Mouse (Mus musculus): ENCODE measurements at regions not wholly inside any gene's neighbourhood (a gene's known extent, or its start where the extent isn't known, plus 50 kb on each side); places are given as distances from the start of the nearest gene placed in this dataset.

GRCm38 (mm10) chr10:23609270-23609914 lies 177.7 kb downstream of the Rps12 start:
- no peaks in the 10 kb centered on the region for H3K9me3 ChIP-seq
- no peaks in the 10 kb centered on the region for H3K36me3 ChIP-seq
- no peak overlapping the region for H3K4me3 ChIP-seq
- ATAC-seq (ENCODE audit: low FRiP score, low read depth), result no peak
- no peak overlapping the region for H3K9ac ChIP-seq (replicated peaks)
- H3K27ac ChIP-seq (replicated peaks), result no peak overlapping the region
- H3K4me2 ChIP-seq (replicated peaks), result no peak overlapping the region
- WGBS, result 71% methylated on average over 18 of the region's 18 CpGs
- H3K27me3 ChIP-seq, result no peaks in the 10 kb centered on the region
- 0 out of 2 replicates have a peak, but pooled peaks cover 7% of the 10 kb centered on the region for H3K4me1 ChIP-seq

- Histone ChIP-seq H3K4me2 (replicated peaks) (no peak overlapping the region), H3K9ac (replicated peaks) (no peak overlapping the region), H3K4me1 (peaks cover 4% of the 10 kb centered on the region; the same call in 1 of the 2 replicates), H3K27ac (replicated peaks) (no peak overlapping the region), H3K9me3 (no peaks in the 10 kb centered on the region), H3K36me3 (no peaks in the 10 kb centered on the region), H3K27me3 (no peaks in the 10 kb centered on the region), H3K4me3 (no peak overlapping the region)
- 34% methylated on average over 5 of the region's 5 CpGs for WGBS
- no peak for ATAC-seq (ENCODE audit: low FRiP score, low read depth)
Measured at GRCm38 (mm10) chr10:23600701-23601100, 186.4 kb downstream of the Rps12 start.

- Histone ChIP-seq H3K36me3 (no peaks in the 10 kb centered on the region), H3K9me3 (no peaks in the 10 kb centered on the region), H3K4me1 (peaks cover 2% of the 10 kb centered on the region; the same call in 1 of the 2 replicates), H3K4me2 (replicated peaks) (no peak overlapping the region), H3K4me3 (no peak overlapping the region), H3K27me3 (no peaks in the 10 kb centered on the region), H3K9ac (replicated peaks) (no peak overlapping the region), H3K27ac (replicated peaks) (no peak overlapping the region)
- ATAC-seq (ENCODE audit: low FRiP score, low read depth), result no peak
- WGBS, result 85% methylated on average over 3 of the region's 3 CpGs
Measured at GRCm38 (mm10) chr10:23595541-23595940, 191.5 kb downstream of the Rps12 start.

DNA sequence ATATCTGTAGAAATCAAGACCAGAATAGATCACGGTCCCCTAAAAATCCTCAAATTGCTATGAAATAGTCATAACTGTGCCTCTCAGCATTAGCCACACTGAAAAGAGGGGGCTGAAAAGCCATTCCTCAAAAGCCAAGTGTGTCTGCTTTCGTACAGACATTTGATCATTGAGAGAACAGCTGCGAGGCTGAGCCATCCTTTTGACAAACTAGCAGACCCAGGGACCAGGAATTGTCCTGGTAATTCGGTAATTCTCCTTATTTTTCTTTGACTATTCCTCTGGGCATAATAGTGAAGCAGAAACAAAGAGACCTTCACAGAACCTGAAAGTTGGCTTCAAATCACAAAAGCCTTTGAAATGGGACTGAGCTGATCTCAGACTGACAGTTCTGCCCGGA lies 206.8 kb downstream of the Rps12 start:
- H3K4me3 ChIP-seq, result no peak overlapping the region
- no peak overlapping the region for H3K27ac ChIP-seq (replicated peaks)
- H3K36me3 ChIP-seq, result no peaks in the 10 kb centered on the region
- H3K9ac ChIP-seq (replicated peaks), result no peak overlapping the region
- no peaks in the 10 kb centered on the region for H3K27me3 ChIP-seq
- H3K9me3 ChIP-seq, result no peaks in the 10 kb centered on the region
- 35% methylated on average over 5 of the region's 5 CpGs for WGBS
- ATAC-seq (ENCODE audit: low FRiP score, low read depth), result no peak
- 0 out of 2 replicates have a peak, but pooled peaks cover 5% of the 10 kb centered on the region for H3K4me1 ChIP-seq
- H3K4me2 ChIP-seq (replicated peaks), result no peak overlapping the region

DNA sequence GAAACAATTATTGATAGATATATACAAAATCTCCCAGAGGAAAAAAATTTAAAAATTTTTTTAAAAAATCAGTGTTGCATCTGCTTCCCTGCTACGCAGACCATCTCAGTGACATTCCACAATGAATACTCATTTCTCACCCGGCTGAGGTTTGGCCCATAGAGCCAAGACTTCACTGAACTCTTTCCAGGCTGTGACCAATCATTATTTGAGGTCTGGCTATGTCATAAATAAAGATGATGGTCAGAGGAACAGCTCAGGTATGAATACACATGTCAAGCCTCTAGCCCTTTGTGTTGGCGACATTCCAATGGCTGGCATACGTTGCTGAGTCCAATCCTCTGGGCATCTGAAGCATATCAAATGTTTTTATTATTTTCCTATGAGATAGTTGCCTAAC lies 216.1 kb downstream of the Rps12 start:
- no peaks in the 10 kb centered on the region for H3K4me1 ChIP-seq
- H3K9me3 ChIP-seq, result no peaks in the 10 kb centered on the region
- WGBS, result 81% methylated on average over 4 of the region's 4 CpGs
- H3K4me3 ChIP-seq, result no peak overlapping the region
- H3K27ac ChIP-seq (replicated peaks), result no peak overlapping the region
- H3K36me3 ChIP-seq, result no peaks in the 10 kb centered on the region
- H3K9ac ChIP-seq (replicated peaks), result no peak overlapping the region
- H3K4me2 ChIP-seq (replicated peaks), result no peak overlapping the region
- no peaks in the 10 kb centered on the region for H3K27me3 ChIP-seq
- no peak for ATAC-seq (ENCODE audit: low FRiP score, low read depth)

DNA sequence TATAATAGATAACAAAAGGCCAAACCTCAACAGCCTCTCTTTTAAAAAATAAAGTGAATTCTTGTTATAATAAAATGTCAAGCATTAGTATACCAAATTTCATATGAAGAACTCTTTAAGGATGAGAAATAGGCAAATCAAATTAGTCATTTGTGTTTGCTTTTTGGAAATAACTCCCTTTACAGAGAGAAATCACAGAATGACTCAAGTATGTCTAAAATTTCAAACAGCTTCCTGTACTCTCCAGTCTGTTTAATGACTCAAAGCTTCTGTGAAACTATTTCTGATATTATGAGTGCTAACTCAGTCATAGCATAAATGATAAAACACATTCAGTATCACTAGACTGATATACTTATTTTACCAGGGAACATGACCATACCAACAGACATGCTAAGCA lies 217.7 kb downstream of the Rps12 start:
- no peaks in the 10 kb centered on the region for H3K9me3 ChIP-seq
- H3K4me1 ChIP-seq, result no peaks in the 10 kb centered on the region
- H3K27ac ChIP-seq (replicated peaks), result no peak overlapping the region
- H3K4me3 ChIP-seq, result no peak overlapping the region
- H3K36me3 ChIP-seq, result no peaks in the 10 kb centered on the region
- no peaks in the 10 kb centered on the region for H3K27me3 ChIP-seq
- no peak overlapping the region for H3K9ac ChIP-seq (replicated peaks)
- no peak for ATAC-seq (ENCODE audit: low FRiP score, low read depth)
- no peak overlapping the region for H3K4me2 ChIP-seq (replicated peaks)

DNA sequence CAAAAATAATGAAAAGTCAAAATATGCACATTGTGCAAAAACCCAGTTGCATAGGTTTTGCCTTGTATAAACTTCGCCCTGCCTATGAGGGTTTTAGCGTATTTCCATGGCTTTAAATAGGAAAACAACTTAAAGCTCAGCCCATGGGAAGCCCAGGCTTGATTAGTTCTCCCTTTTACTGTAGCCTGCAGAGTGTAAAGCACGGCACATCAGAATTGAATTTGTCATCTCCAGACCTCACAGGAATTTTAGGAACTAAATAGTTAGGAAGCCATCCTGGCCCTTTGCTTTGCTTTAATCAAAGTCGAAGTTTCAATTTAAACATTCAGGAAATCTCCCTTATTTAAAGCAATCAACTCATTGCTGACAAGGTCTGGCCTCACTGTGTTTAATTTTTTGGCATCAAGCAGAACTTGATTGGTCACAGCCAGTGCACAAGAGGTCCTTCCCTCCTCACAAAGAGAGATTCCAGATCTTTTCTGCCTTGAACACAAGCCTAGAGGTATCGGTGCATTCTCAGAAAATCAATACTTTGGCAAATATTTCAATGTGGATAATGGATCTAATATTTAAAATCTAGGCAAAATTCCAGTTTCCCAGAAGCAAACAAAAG lies 211.8 kb upstream of the Eya4 start:
- H3K9me3 ChIP-seq, result no peaks in the 10 kb centered on the region
- H3K27me3 ChIP-seq, result no peaks in the 10 kb centered on the region
- no peaks in the 10 kb centered on the region for H3K4me1 ChIP-seq
- ATAC-seq (ENCODE audit: low FRiP score, low read depth), result no peak
- no peak overlapping the region for H3K4me3 ChIP-seq
- H3K4me2 ChIP-seq (replicated peaks), result no peak overlapping the region
- H3K27ac ChIP-seq (replicated peaks), result no peak overlapping the region
- H3K9ac ChIP-seq (replicated peaks), result no peak overlapping the region
- H3K36me3 ChIP-seq, result no peaks in the 10 kb centered on the region
- 93% methylated on average over 5 of the region's 5 CpGs for WGBS

DNA sequence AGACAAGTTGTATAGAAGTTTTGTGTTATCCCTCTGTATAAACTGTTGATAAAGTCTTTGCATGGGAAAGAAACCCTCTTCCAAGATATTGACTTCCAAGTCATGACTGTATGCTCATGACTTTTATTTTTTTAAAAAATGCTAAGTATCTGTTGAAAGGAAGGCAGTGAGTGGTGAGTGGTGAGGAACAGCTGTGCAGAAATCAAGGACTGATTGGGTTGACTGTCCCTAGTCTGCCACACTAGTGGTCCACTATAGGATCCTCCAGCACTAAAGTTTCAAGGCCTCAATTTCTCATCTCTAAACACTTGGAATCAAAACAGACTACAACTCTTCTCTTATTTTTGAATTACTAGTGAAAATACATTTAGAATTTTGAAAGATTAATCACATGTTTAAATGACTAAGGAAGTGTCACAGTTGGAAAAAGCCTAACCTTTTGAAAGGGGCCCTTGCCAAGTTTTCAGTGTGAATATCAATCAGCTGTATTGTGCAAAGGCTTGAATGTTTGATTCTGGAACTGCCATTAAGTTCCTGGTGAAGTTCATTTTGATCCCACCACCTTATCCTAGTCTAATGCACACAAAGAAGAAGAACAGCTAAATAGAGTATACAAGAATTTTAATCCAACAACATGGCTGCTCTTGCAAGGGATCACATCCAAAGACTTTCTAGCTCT lies 209.5 kb upstream of the Eya4 start:
- Histone ChIP-seq H3K27me3 (no peaks in the 10 kb centered on the region), H3K4me1 (no peaks in the 10 kb centered on the region), H3K9ac (replicated peaks) (no peak overlapping the region), H3K4me3 (no peak overlapping the region), H3K27ac (replicated peaks) (no peak overlapping the region), H3K4me2 (replicated peaks) (no peak overlapping the region), H3K9me3 (no peaks in the 10 kb centered on the region), H3K36me3 (no peaks in the 10 kb centered on the region)
- ATAC-seq (ENCODE audit: low FRiP score, low read depth), result no peak

DNA sequence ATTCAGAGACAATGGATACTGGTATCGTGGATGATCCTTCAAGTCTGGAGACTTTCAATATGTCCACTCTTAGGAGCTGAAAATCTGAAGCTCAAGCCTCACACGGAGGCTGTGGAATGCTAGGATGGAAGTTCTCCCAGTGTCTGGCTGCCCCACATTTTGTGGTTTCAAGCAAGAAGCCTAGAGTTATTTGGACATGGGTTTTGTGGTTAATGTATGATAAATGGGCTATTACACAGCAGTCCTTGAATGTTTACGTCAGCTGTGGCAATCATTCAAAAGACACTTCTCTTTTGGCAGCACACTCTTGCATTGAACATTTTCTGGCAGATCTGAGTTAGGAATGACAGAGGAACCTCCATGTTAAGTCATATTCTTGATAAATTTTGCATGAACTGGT lies 207.2 kb upstream of the Eya4 start:
- no peak overlapping the region for H3K9ac ChIP-seq (replicated peaks)
- H3K27ac ChIP-seq (replicated peaks), result no peak overlapping the region
- no peaks in the 10 kb centered on the region for H3K4me1 ChIP-seq
- 91% methylated on average over 3 of the region's 3 CpGs for WGBS
- no peak for ATAC-seq (ENCODE audit: low FRiP score, low read depth)
- no peak overlapping the region for H3K4me2 ChIP-seq (replicated peaks)
- H3K4me3 ChIP-seq, result no peak overlapping the region
- H3K9me3 ChIP-seq, result no peaks in the 10 kb centered on the region
- no peaks in the 10 kb centered on the region for H3K27me3 ChIP-seq
- H3K36me3 ChIP-seq, result no peaks in the 10 kb centered on the region

GRCm38 (mm10) chr10:23549207-23549606 lies 198.6 kb upstream of the Eya4 start:
- H3K4me2 ChIP-seq (replicated peaks), result no peak overlapping the region
- no peaks in the 10 kb centered on the region for H3K9me3 ChIP-seq
- H3K4me3 ChIP-seq, result no peak overlapping the region
- ATAC-seq (ENCODE audit: low FRiP score, low read depth), result no peak
- H3K36me3 ChIP-seq, result no peaks in the 10 kb centered on the region
- 11% methylated on average over 3 of the region's 3 CpGs for WGBS
- no peak overlapping the region for H3K27ac ChIP-seq (replicated peaks)
- H3K27me3 ChIP-seq, result no peaks in the 10 kb centered on the region
- H3K4me1 ChIP-seq, result peaks cover 13% of the 10 kb centered on the region
- no peak overlapping the region for H3K9ac ChIP-seq (replicated peaks)

GRCm38 (mm10) chr10:23548322-23548721 lies 197.7 kb upstream of the Eya4 start:
- Histone ChIP-seq H3K27me3 (no peaks in the 10 kb centered on the region), H3K9ac (replicated peaks) (no peak overlapping the region), H3K27ac (replicated peaks) (no peak overlapping the region), H3K4me3 (no peak overlapping the region), H3K36me3 (no peaks in the 10 kb centered on the region), H3K4me1 (peaks cover 13% of the 10 kb centered on the region), H3K9me3 (no peaks in the 10 kb centered on the region), H3K4me2 (replicated peaks) (no peak overlapping the region)
- WGBS, result 81% methylated on average over 6 of the region's 6 CpGs
- ATAC-seq (ENCODE audit: low FRiP score, low read depth), result no peak

DNA sequence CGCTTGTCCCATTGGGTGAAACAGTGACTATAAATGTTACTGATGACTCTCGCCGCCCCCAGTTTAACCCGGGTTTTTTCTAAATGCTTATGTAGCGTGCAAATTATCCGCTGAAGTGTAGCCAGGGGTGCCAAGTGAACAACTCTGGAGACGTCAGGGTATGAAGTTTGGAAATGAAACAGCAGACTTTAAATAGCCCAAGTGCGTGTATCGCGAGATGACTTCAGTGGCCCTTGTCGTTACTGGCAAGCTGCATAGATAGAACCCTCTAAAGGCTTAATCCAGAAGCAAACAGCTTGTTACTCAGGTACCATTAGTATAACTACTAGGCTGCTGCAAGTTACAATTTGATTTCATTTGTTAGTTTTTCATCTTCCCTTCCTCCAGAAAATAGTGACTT lies 192.1 kb upstream of the Eya4 start:
- Histone ChIP-seq H3K4me2 (replicated peaks) (no peak overlapping the region), H3K27ac (replicated peaks) (no peak overlapping the region), H3K4me1 (no peaks in the 10 kb centered on the region), H3K4me3 (no peak overlapping the region), H3K36me3 (no peaks in the 10 kb centered on the region), H3K9me3 (no peaks in the 10 kb centered on the region), H3K9ac (replicated peaks) (no peak overlapping the region), H3K27me3 (no peaks in the 10 kb centered on the region)
- no peak for ATAC-seq (ENCODE audit: low FRiP score, low read depth)
- WGBS, result 85% methylated on average over 11 of the region's 11 CpGs

Measured in midbrain, embryonic 12.5 days (tissue).